Mouse (Mus musculus): ENCODE measurements around the gene Mbnl2. TPM values are rescaled to one million over a fixed set of nuclear protein-coding genes. Genes with fewer than 3 reads are reported as not detected.

The Mbnl2 gene
- polyA plus RNA-seq, 1 experiment from 2014 or later = 39.2 TPM

DNA sequence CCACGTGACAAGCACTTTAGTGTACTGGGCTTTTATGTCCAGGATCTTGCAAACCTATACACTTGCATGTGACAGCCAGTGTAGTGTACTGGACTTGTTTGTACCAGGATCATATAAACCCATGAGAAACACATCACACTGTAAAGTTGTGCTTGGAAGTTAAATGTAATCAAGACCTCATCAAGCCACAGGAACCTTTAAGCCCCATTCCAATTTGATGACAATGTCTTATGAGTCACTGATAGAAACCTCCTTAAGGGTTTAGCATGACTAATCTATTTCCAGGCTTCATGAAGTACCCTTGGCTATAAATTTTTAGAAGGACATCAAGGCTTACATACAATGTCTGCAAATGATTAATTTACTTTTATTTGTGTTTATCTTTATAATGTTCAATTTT lies 47.6 kb downstream of the Mbnl2 start:
- no peaks in the 10 kb centered on the region for H3K27me3 ChIP-seq (ENCODE audit: control insufficient read depth, insufficient read depth, low read length)
- no peaks in the 10 kb centered on the region for H3K4me1 ChIP-seq (replicated peaks; ENCODE audit: control insufficient read depth, insufficient read depth, low read length)
- ATAC-seq (replicated peaks; ENCODE audit: low FRiP score) (no peak), DNase-seq (ENCODE audit: low spot score) (no peak)
- H3K9me3 ChIP-seq (ENCODE audit: control insufficient read depth, low read length) = no peaks in the 10 kb centered on the region
- H3K4me3 ChIP-seq (ENCODE audit: low read depth, low read length) = no peak overlapping the region
- no peak overlapping the region for H3K4me2 ChIP-seq (ENCODE audit: low read depth, low read length, severe bottlenecking)
- no peaks in the 10 kb centered on the region for H3K36me3 ChIP-seq (ENCODE audit: control insufficient read depth, insufficient read depth, low read length)
- 96% methylated on average over 1 of the region's 1 CpGs for WGBS
- H3K9ac ChIP-seq (ENCODE audit: low read length) = no peak overlapping the region
- no peak overlapping the region for H3K27ac ChIP-seq (ENCODE audit: low read depth, low read length)

- Histone ChIP-seq H3K27ac (ENCODE audit: low read depth, low read length) (no peak overlapping the region), H3K4me2 (ENCODE audit: low read depth, low read length, severe bottlenecking) (no peak overlapping the region), H3K9ac (ENCODE audit: low read length) (no peak overlapping the region), H3K4me3 (ENCODE audit: low read depth, low read length) (no peak overlapping the region), H3K36me3 (ENCODE audit: control insufficient read depth, insufficient read depth, low read length) (no peaks in the 10 kb centered on the region), H3K9me3 (ENCODE audit: control insufficient read depth, low read length) (no peaks in the 10 kb centered on the region), H3K27me3 (ENCODE audit: control insufficient read depth, insufficient read depth, low read length) (no peaks in the 10 kb centered on the region), H3K4me1 (replicated peaks; ENCODE audit: control insufficient read depth, insufficient read depth, low read length) (no peaks in the 10 kb centered on the region)
- DNase-seq (ENCODE audit: low spot score) (no peak), ATAC-seq (replicated peaks; ENCODE audit: low FRiP score) (no peak)
- WGBS = 92% methylated on average over 8 of the region's 8 CpGs
These were observed 48.8 kb downstream of the Mbnl2 start for GRCm38 (mm10) chr14:120324061-120324791.

DNA sequence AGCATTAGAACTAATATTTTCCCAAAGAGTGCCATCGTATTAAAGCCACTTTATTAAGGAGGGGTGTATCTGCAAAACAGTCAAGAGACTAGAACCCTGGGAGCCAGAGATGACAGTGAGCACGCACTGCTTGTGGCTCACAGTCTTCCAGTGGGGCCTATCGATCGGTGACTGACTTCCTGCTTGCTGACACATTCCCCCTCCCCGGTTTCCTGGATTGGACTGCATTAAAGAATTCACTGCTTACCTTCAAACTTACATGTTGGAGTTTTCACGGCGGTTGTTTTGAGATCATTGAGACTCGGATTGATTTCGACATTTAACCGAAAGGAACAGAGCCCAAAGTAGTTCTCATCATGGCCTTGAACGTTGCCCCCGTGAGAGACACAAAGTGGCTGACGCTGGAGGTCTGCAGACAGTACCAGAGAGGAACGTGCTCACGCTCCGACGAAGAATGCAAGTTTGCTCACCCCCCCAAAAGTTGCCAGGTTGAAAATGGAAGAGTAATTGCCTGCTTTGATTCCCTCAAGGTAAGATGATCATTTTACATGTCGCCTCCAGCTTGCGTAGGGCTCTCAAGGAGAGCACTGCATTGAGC lies 49.5 kb downstream of the Mbnl2 start:
- DNase-seq (ENCODE audit: low spot score) (no peak), ATAC-seq (replicated peaks; ENCODE audit: low FRiP score) (no peak)
- H3K9me3 ChIP-seq (ENCODE audit: control insufficient read depth, low read length) = no peaks in the 10 kb centered on the region
- H3K27ac ChIP-seq (ENCODE audit: low read depth, low read length) = no peak overlapping the region
- no peak overlapping the region for H3K4me2 ChIP-seq (ENCODE audit: low read depth, low read length, severe bottlenecking)
- H3K4me1 ChIP-seq (replicated peaks; ENCODE audit: control insufficient read depth, insufficient read depth, low read length) = no peaks in the 10 kb centered on the region
- no peak overlapping the region for H3K4me3 ChIP-seq (ENCODE audit: low read depth, low read length)
- 93% methylated on average over 19 of the region's 19 CpGs for WGBS
- H3K36me3 ChIP-seq (ENCODE audit: control insufficient read depth, insufficient read depth, low read length) = no peaks in the 10 kb centered on the region
- H3K27me3 ChIP-seq (ENCODE audit: control insufficient read depth, insufficient read depth, low read length) = no peaks in the 10 kb centered on the region
- H3K9ac ChIP-seq (ENCODE audit: low read length) = no peak overlapping the region

- no peak overlapping the region for H3K4me3 ChIP-seq (ENCODE audit: low read depth, low read length)
- H3K4me1 ChIP-seq (replicated peaks; ENCODE audit: control insufficient read depth, insufficient read depth, low read length) = 0 out of 2 replicates have a peak, but pooled peaks cover 3% of the 10 kb centered on the region
- ATAC-seq (replicated peaks; ENCODE audit: low FRiP score) (no peak), DNase-seq (ENCODE audit: low spot score) (no peak)
- H3K27me3 ChIP-seq (ENCODE audit: control insufficient read depth, insufficient read depth, low read length) = no peaks in the 10 kb centered on the region
- no peak overlapping the region for H3K27ac ChIP-seq (ENCODE audit: low read depth, low read length)
- H3K4me2 ChIP-seq (ENCODE audit: low read depth, low read length, severe bottlenecking) = no peak overlapping the region
- 93% methylated on average over 5 of the region's 5 CpGs for WGBS
- no peaks in the 10 kb centered on the region for H3K36me3 ChIP-seq (ENCODE audit: control insufficient read depth, insufficient read depth, low read length)
- H3K9me3 ChIP-seq (ENCODE audit: control insufficient read depth, low read length) = no peaks in the 10 kb centered on the region
- H3K9ac ChIP-seq (ENCODE audit: low read length) = no peak overlapping the region
These were observed 50.2 kb downstream of the Mbnl2 start for GRCm38 (mm10) chr14:120325673-120326072.

- DNase-seq (ENCODE audit: low spot score) (no peak), ATAC-seq (replicated peaks; ENCODE audit: low FRiP score) (no peak)
- H3K27ac ChIP-seq (ENCODE audit: low read depth, low read length) = no peak overlapping the region
- no peaks in the 10 kb centered on the region for H3K27me3 ChIP-seq (ENCODE audit: control insufficient read depth, insufficient read depth, low read length)
- H3K9me3 ChIP-seq (ENCODE audit: control insufficient read depth, low read length) = no peaks in the 10 kb centered on the region
- WGBS = 73% methylated on average over 12 of the region's 12 CpGs
- H3K9ac ChIP-seq (ENCODE audit: low read length) = no peak overlapping the region
- no peaks in the 10 kb centered on the region for H3K36me3 ChIP-seq (ENCODE audit: control insufficient read depth, insufficient read depth, low read length)
- no peak overlapping the region for H3K4me2 ChIP-seq (ENCODE audit: low read depth, low read length, severe bottlenecking)
- H3K4me1 ChIP-seq (replicated peaks; ENCODE audit: control insufficient read depth, insufficient read depth, low read length) = 0 out of 2 replicates have a peak, but pooled peaks cover 3% of the 10 kb centered on the region
- no peak overlapping the region for H3K4me3 ChIP-seq (ENCODE audit: low read depth, low read length)
These were observed 55.0 kb downstream of the Mbnl2 start for GRCm38 (mm10) chr14:120330454-120330853.

DNA sequence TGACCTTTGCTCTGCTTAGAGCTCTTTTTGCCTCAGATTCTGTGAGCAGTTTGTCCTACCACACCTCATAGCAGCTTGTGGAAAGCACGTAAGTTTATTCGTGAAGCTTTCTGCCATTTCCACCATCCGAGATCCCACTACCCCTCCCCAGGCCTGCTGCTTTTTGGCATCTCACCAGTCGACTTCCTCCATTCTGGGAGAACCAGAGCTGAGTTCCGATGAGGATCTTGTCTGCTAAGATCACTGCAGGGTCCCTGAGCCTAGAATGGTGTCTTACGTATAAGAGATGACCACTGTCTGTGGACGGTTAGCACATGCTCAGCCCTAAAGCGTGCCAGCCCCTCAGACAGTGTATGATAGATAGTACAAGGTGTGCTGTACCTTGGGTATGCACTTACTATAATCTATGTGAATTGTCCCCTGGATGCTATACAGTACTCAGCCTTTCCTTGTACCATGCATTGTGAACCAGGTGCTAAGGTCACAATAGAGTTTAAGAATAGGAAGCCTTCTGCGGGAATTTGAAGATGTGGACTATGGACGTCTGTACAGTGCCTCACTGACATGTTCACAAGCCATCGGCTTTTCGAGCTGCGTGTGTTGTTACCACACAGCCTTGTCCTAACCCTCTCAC lies 55.5 kb downstream of the Mbnl2 start:
- H3K36me3 ChIP-seq (ENCODE audit: control insufficient read depth, insufficient read depth, low read length) = no peaks in the 10 kb centered on the region
- 0 out of 2 replicates have a peak, but pooled peaks cover 3% of the 10 kb centered on the region for H3K4me1 ChIP-seq (replicated peaks; ENCODE audit: control insufficient read depth, insufficient read depth, low read length)
- no peak overlapping the region for H3K9ac ChIP-seq (ENCODE audit: low read length)
- DNase-seq (ENCODE audit: low spot score) = no peak
- no peak overlapping the region for H3K4me3 ChIP-seq (ENCODE audit: low read depth, low read length)
- no peaks in the 10 kb centered on the region for H3K9me3 ChIP-seq (ENCODE audit: control insufficient read depth, low read length)
- 91% methylated on average over 13 of the region's 13 CpGs for WGBS
- no peak overlapping the region for H3K27ac ChIP-seq (ENCODE audit: low read depth, low read length)
- no peak overlapping the region for H3K4me2 ChIP-seq (ENCODE audit: low read depth, low read length, severe bottlenecking)
- no peaks in the 10 kb centered on the region for H3K27me3 ChIP-seq (ENCODE audit: control insufficient read depth, insufficient read depth, low read length)
- no peak for ATAC-seq (replicated peaks; ENCODE audit: low FRiP score)

DNA sequence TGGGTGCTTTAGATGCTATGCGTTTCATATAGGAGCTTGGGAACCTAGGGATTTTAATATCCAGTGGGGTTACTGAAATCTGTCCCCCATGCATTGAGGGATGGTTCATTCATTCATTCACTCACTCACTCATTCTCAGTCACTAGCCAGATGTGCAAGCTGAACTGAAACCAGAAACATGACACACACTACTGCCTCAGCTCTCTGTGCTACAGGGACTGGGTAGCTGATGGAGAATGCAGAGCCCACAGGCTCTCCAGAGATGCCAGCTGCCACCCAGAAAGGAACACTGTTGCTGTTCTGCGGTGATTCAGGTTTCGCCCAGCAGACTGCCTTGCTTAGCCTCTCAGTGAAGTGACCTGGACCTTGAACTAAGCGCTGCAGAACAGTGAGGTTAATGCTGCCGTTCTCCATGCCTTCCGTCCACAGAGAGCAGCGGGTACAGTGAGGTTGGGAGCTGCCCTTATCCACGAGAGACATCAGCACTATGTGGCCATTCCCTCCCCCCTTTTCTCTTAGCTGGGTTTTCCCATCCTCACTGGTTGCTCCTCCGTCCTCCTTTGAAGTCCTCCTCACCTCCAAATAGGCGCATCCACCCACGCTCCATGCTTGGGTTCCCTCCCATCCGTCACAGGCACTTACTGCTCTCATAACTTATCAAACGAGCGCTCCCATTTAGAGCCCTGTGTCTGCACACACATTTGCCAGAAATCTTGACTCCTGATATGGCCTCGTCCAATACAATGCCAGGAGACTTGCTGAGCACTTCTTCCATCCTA lies 58.2 kb downstream of the Mbnl2 start:
- DNase-seq (ENCODE audit: low spot score) (no peak), ATAC-seq (replicated peaks; ENCODE audit: low FRiP score) (no peak)
- no peaks in the 10 kb centered on the region for H3K27me3 ChIP-seq (ENCODE audit: control insufficient read depth, insufficient read depth, low read length)
- H3K36me3 ChIP-seq (ENCODE audit: control insufficient read depth, insufficient read depth, low read length) = no peaks in the 10 kb centered on the region
- H3K27ac ChIP-seq (ENCODE audit: low read depth, low read length) = no peak overlapping the region
- no peak overlapping the region for H3K4me3 ChIP-seq (ENCODE audit: low read depth, low read length)
- H3K4me1 ChIP-seq (replicated peaks; ENCODE audit: control insufficient read depth, insufficient read depth, low read length) = peaks cover 14% of the 10 kb centered on the region
- no peak overlapping the region for H3K9ac ChIP-seq (ENCODE audit: low read length)
- 91% methylated on average over 15 of the region's 15 CpGs for WGBS
- H3K9me3 ChIP-seq (ENCODE audit: control insufficient read depth, low read length) = no peaks in the 10 kb centered on the region
- H3K4me2 ChIP-seq (ENCODE audit: low read depth, low read length, severe bottlenecking) = no peak overlapping the region

DNA sequence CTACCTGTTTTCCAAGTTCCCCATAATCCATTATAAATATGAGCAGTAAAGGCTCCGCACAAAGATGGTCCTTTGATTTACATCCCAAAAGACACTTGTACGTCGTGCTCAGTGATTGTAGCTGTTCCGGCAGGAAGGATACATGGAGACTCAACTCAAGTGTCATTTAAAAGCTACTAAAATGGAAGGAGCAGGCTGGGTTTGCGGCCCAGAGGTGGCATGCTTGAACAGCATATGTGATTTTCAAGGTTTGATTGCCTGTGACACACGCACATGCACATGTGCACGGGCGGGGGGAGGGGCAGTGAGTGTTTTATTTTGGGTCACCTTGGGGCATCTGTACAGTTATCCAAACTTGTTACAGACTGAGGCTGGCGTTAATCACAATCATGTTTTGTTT lies 59.9 kb downstream of the Mbnl2 start:
- Histone ChIP-seq H3K9ac (ENCODE audit: low read length) (no peak overlapping the region), H3K27me3 (ENCODE audit: control insufficient read depth, insufficient read depth, low read length) (no peaks in the 10 kb centered on the region), H3K4me3 (ENCODE audit: low read depth, low read length) (no peak overlapping the region), H3K9me3 (ENCODE audit: control insufficient read depth, low read length) (no peaks in the 10 kb centered on the region), H3K27ac (ENCODE audit: low read depth, low read length) (no peak overlapping the region), H3K4me1 (replicated peaks; ENCODE audit: control insufficient read depth, insufficient read depth, low read length) (peaks cover 12% of the 10 kb centered on the region), H3K36me3 (ENCODE audit: control insufficient read depth, insufficient read depth, low read length) (no peaks in the 10 kb centered on the region), H3K4me2 (ENCODE audit: low read depth, low read length, severe bottlenecking) (no peak overlapping the region)
- DNase-seq (ENCODE audit: low spot score) (no peak), ATAC-seq (replicated peaks; ENCODE audit: low FRiP score) (no peak)
- 92% methylated on average over 9 of the region's 9 CpGs for WGBS

Data from forebrain, embryonic 11.5 days (tissue).